Mouse (Mus musculus): ENCODE measurements at regions not wholly inside any gene's neighbourhood (a gene's known extent, or its start where the extent isn't known, plus 50 kb on each side); places are given as distances from the start of the nearest gene placed in this dataset.
A peak's percentile ranks its signal among the peaks of the same experiment; 100 is the strongest.
"Not testable (repeated sequence)": the region's sequence is repeated elsewhere in the genome, so short reads cannot be mapped to it uniquely, and the experiment has no call there.

DNA sequence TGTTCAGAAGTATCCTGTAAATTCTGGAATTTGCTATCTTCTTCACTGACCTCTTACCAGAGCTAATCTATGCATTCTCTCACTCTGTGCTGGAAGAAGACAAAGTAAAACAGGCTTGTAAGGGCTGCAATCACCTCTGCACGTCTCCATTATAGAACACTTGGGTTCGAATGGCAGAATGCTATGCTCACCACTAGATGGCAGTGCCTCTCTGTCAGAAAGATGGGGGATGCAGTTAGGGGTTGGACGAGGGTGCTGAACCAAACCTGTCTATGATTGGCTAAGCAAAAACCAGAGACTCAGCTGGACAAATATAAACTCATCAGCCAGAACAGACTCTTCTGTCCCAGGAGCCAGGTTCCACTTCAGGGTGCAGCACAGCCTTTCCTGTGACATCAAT, 546.5 kb upstream of the Olfr1507 start:
- not testable (repeated sequence) for H3K27me3 ChIP-seq (ENCODE audit: control insufficient read depth, insufficient read depth, low read length, poor library complexity, severe bottlenecking); H3K36me3 ChIP-seq (ENCODE audit: control insufficient read depth, insufficient read depth, low read length, poor library complexity, severe bottlenecking); H3K4me3 ChIP-seq (ENCODE audit: low read depth, low read length); H3K9me3 ChIP-seq (replicated peaks; ENCODE audit: control insufficient read depth, insufficient read depth, low read length, poor library complexity, severe bottlenecking); H3K9ac ChIP-seq (ENCODE audit: low read depth, poor library complexity, severe bottlenecking); H3K27ac ChIP-seq (ENCODE audit: insufficient read depth, low read length); H3K4me1 ChIP-seq (ENCODE audit: control insufficient read depth, insufficient read depth, low read length)
- TF ChIP-seq CTCF (IDR thresholded peaks at IDR 0.05; ENCODE audit: low read depth, low read length), result peak; percentile 23

DNA sequence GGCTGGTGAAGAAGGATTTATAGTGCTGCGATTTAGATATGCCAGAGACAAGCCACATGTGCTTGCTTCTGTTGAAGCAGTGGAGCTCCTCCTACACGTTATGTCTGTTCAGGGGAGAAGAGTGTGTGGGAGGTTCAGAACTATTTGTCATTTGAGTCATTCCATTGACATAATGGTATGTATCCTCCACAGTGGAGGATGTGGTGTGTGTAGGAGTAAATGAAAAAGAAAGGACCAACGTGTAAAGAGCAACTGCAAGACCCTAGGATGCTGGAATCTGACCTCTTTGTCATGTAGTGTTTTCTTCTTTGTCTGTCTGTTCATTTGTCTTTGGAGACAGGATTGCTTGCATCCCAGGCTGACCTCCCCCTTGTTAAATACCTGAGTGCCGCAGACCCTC, 543.9 kb upstream of the Olfr1507 start:
- not testable (repeated sequence) for H3K4me1 ChIP-seq (ENCODE audit: control insufficient read depth, insufficient read depth, low read length); H3K9me3 ChIP-seq (replicated peaks; ENCODE audit: control insufficient read depth, insufficient read depth, low read length, poor library complexity, severe bottlenecking); H3K27me3 ChIP-seq (ENCODE audit: control insufficient read depth, insufficient read depth, low read length, poor library complexity, severe bottlenecking); H3K9ac ChIP-seq (ENCODE audit: low read depth, poor library complexity, severe bottlenecking); H3K27ac ChIP-seq (ENCODE audit: insufficient read depth, low read length); H3K36me3 ChIP-seq (ENCODE audit: control insufficient read depth, insufficient read depth, low read length, poor library complexity, severe bottlenecking); H3K4me3 ChIP-seq (ENCODE audit: low read depth, low read length)

DNA sequence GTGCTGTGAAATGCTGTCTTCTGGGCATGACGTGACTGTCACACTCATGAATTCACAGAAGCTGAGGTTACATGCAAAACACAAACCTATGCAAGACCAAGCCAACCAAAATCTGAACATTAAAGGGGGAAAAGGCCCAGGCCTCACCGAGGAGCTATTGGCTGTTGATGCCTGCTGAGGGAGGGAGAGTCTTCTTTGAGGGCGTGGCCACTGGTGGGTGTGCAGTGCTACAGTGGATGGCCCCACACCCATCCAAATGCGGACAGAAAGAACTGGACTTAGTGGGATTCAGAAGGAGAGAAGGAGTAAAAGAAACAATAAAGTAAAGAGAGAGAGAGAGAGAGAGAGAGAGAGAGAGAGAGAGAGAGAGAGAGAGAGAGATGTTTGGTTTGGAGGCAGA, 539.4 kb upstream of the Olfr1507 start:
- not testable (repeated sequence) for H3K36me3 ChIP-seq (ENCODE audit: control insufficient read depth, insufficient read depth, low read length, poor library complexity, severe bottlenecking); H3K27ac ChIP-seq (ENCODE audit: insufficient read depth, low read length); H3K4me1 ChIP-seq (ENCODE audit: control insufficient read depth, insufficient read depth, low read length); H3K9me3 ChIP-seq (replicated peaks; ENCODE audit: control insufficient read depth, insufficient read depth, low read length, poor library complexity, severe bottlenecking); H3K27me3 ChIP-seq (ENCODE audit: control insufficient read depth, insufficient read depth, low read length, poor library complexity, severe bottlenecking); H3K4me3 ChIP-seq (ENCODE audit: low read depth, low read length); H3K9ac ChIP-seq (ENCODE audit: low read depth, poor library complexity, severe bottlenecking)

DNA sequence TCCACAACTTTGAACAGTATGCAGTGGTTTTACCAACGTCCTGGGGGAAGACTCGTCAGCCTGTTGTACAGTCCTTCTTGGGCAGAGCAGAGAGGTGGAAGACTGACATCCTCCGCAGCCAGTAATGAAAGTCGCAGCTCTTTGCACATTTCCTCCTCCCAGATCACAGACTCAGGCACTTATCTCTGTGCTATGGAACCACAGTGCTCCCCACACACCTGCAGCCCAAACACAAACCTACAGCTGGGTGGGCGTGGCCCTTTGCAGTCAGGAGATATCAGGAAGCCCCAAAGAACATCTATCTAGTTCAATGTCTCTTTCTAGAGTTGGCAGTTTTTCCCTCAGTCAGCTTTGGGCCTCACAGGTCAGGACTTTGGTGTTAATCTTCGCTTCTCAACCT, 537.7 kb upstream of the Olfr1507 start:
- H3K9ac ChIP-seq (ENCODE audit: low read depth, poor library complexity, severe bottlenecking); H3K4me3 ChIP-seq (ENCODE audit: low read depth, low read length); H3K36me3 ChIP-seq (ENCODE audit: control insufficient read depth, insufficient read depth, low read length, poor library complexity, severe bottlenecking); H3K27ac ChIP-seq (ENCODE audit: insufficient read depth, low read length); H3K4me1 ChIP-seq (ENCODE audit: control insufficient read depth, insufficient read depth, low read length); H3K27me3 ChIP-seq (ENCODE audit: control insufficient read depth, insufficient read depth, low read length, poor library complexity, severe bottlenecking); H3K9me3 ChIP-seq (replicated peaks; ENCODE audit: control insufficient read depth, insufficient read depth, low read length, poor library complexity, severe bottlenecking): not testable (repeated sequence)

DNA sequence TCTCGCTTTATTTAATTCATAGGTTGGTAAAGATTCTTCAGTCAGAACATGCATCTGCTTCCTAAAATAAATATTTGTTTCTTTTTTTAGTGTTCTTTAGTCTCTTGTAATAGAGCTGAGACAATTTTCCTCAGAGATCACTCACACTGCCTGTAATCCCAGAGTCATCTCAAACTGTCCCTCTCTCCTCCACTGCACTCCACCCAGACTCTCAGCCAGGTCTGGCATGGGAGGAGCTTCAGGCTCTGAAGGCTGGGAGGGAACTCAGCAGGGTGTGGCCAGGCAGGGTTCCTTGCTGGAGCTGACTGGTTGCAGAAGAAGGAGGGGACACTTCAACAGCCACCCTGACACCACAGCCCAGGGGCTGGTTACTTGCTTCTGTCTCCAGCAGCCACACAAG, 536.9 kb upstream of the Olfr1507 start:
- H3K9ac ChIP-seq (ENCODE audit: low read depth, poor library complexity, severe bottlenecking); H3K36me3 ChIP-seq (ENCODE audit: control insufficient read depth, insufficient read depth, low read length, poor library complexity, severe bottlenecking); H3K4me3 ChIP-seq (ENCODE audit: low read depth, low read length); H3K27ac ChIP-seq (ENCODE audit: insufficient read depth, low read length); H3K9me3 ChIP-seq (replicated peaks; ENCODE audit: control insufficient read depth, insufficient read depth, low read length, poor library complexity, severe bottlenecking); H3K4me1 ChIP-seq (ENCODE audit: control insufficient read depth, insufficient read depth, low read length); H3K27me3 ChIP-seq (ENCODE audit: control insufficient read depth, insufficient read depth, low read length, poor library complexity, severe bottlenecking): not testable (repeated sequence)

DNA sequence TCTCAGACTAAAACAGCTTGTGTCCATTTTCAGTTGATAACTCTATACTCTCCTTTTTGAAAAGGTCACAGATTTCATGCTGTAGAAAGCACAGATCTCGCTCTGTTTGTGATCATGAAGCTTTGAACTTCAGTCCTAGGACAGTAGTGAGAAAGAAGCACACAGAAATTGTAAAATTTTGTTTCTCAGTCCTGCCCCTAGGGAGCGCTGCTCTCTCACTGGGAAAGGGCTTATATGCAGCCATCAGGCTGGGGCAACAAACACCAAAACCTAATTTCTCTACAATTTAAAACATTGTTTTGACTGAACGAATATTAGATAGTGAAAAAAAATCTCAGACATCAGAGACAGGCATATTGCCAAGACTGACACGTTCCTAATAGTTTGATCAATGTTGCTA, 534.7 kb upstream of the Olfr1507 start:
- not testable (repeated sequence) for H3K4me1 ChIP-seq (ENCODE audit: control insufficient read depth, insufficient read depth, low read length); H3K27me3 ChIP-seq (ENCODE audit: control insufficient read depth, insufficient read depth, low read length, poor library complexity, severe bottlenecking); H3K9ac ChIP-seq (ENCODE audit: low read depth, poor library complexity, severe bottlenecking); H3K27ac ChIP-seq (ENCODE audit: insufficient read depth, low read length); H3K9me3 ChIP-seq (replicated peaks; ENCODE audit: control insufficient read depth, insufficient read depth, low read length, poor library complexity, severe bottlenecking); H3K36me3 ChIP-seq (ENCODE audit: control insufficient read depth, insufficient read depth, low read length, poor library complexity, severe bottlenecking); H3K4me3 ChIP-seq (ENCODE audit: low read depth, low read length)

DNA sequence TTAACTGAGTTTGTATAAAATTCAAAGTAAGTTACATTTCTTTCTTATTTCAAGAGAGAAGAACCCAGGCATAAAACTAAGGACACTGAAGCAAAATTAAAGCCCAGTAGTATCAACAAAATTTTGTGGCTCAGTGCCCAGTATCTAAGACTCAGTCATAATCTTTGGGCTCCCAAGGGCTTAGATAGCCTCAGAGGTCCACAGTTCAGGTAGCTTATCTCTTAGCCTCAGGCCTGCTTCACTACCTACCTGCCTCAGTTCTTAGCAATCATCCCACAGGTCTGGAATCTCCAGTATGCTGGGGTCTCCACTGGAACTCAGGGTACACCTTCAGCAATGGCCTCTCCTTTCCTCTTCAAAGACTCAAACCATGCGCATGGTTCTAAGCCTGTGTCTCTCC, 531.4 kb upstream of the Olfr1507 start:
- not testable (repeated sequence) for H3K27ac ChIP-seq (ENCODE audit: insufficient read depth, low read length); H3K36me3 ChIP-seq (ENCODE audit: control insufficient read depth, insufficient read depth, low read length, poor library complexity, severe bottlenecking); H3K4me1 ChIP-seq (ENCODE audit: control insufficient read depth, insufficient read depth, low read length); H3K27me3 ChIP-seq (ENCODE audit: control insufficient read depth, insufficient read depth, low read length, poor library complexity, severe bottlenecking); H3K4me3 ChIP-seq (ENCODE audit: low read depth, low read length); H3K9ac ChIP-seq (ENCODE audit: low read depth, poor library complexity, severe bottlenecking); H3K9me3 ChIP-seq (replicated peaks; ENCODE audit: control insufficient read depth, insufficient read depth, low read length, poor library complexity, severe bottlenecking)

DNA sequence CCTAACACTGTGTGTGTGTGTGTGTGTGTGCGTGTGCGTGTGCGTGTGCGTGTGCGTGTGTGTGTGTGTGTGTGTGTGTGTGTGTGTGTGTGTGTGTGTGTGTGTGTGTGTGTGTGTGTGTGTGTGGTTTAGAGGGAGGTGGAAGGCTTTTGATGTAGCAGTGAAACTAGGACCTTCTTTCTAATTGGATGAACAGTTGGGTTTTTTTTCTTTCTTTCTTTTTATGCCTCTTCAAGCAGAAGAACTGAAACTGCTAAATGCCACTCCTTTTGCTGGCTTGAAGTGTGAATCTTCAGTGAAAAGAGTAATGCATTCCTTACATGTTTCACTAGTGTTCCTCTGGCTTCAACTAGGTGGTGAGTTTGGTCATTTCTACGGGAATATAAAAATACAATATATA, 524.6 kb upstream of the Olfr1507 start:
- not testable (repeated sequence) for H3K27ac ChIP-seq (ENCODE audit: insufficient read depth, low read length)

DNA sequence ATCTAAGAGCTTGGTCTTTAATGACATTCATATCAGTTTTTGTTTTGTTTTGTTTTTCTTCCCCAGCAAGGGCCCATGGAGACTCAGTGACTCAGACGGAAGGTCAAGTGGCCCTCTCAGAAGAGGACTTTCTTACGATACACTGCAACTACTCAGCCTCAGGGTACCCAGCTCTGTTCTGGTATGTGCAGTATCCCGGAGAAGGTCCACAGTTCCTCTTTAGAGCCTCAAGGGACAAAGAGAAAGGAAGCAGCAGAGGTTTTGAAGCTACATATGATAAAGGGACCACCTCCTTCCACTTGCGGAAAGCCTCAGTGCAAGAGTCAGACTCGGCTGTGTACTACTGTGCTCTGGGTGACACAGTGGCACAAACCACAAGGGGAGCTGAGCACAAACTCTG, 512.2 kb upstream of the Olfr1507 start:
- not testable (repeated sequence) for H3K4me1 ChIP-seq (ENCODE audit: control insufficient read depth, insufficient read depth, low read length); H3K9ac ChIP-seq (ENCODE audit: low read depth, poor library complexity, severe bottlenecking); H3K36me3 ChIP-seq (ENCODE audit: control insufficient read depth, insufficient read depth, low read length, poor library complexity, severe bottlenecking); H3K4me3 ChIP-seq (ENCODE audit: low read depth, low read length); H3K27ac ChIP-seq (ENCODE audit: insufficient read depth, low read length); H3K27me3 ChIP-seq (ENCODE audit: control insufficient read depth, insufficient read depth, low read length, poor library complexity, severe bottlenecking); H3K9me3 ChIP-seq (replicated peaks; ENCODE audit: control insufficient read depth, insufficient read depth, low read length, poor library complexity, severe bottlenecking)

More for the DNA sequence above, 524.6 kb upstream of the Olfr1507 start:
- H3K9me3 ChIP-seq (replicated peaks; ENCODE audit: control insufficient read depth, insufficient read depth, low read length, poor library complexity, severe bottlenecking); H3K9ac ChIP-seq (ENCODE audit: low read depth, poor library complexity, severe bottlenecking); H3K27me3 ChIP-seq (ENCODE audit: control insufficient read depth, insufficient read depth, low read length, poor library complexity, severe bottlenecking); H3K4me3 ChIP-seq (ENCODE audit: low read depth, low read length); H3K36me3 ChIP-seq (ENCODE audit: control insufficient read depth, insufficient read depth, low read length, poor library complexity, severe bottlenecking); H3K4me1 ChIP-seq (ENCODE audit: control insufficient read depth, insufficient read depth, low read length): not testable (repeated sequence)

DNA sequence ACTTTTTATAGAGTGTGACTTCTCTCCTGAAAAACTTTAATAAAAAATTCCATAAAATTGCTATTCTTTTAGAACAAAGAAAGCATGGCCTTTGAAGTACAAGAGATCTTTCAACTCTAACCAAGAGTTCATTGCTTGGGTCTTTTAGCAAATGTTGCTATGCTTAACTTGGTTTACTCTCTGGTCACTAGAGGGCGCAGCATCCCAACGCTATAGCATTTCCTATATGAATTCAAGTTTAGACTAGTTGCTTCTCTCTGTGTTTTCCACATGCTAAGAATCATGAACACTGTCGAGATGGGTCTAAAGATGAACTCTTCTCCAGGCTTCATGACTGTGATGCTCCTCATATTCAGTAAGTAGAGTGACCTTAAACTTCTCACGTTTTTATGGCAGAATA, 511.8 kb upstream of the Olfr1507 start:
- H3K4me3 ChIP-seq (ENCODE audit: low read depth, low read length); H3K9ac ChIP-seq (ENCODE audit: low read depth, poor library complexity, severe bottlenecking); H3K27me3 ChIP-seq (ENCODE audit: control insufficient read depth, insufficient read depth, low read length, poor library complexity, severe bottlenecking); H3K27ac ChIP-seq (ENCODE audit: insufficient read depth, low read length); H3K9me3 ChIP-seq (replicated peaks; ENCODE audit: control insufficient read depth, insufficient read depth, low read length, poor library complexity, severe bottlenecking); H3K4me1 ChIP-seq (ENCODE audit: control insufficient read depth, insufficient read depth, low read length); H3K36me3 ChIP-seq (ENCODE audit: control insufficient read depth, insufficient read depth, low read length, poor library complexity, severe bottlenecking): not testable (repeated sequence)
